Mouse (Mus musculus) limb, embryonic 14.5 days (tissue): ENCODE data around the gene Siglecf. TPM values are rescaled to one million over a fixed set of nuclear protein-coding genes. Genes with fewer than 3 reads are reported as not detected.
"Not testable (repeated sequence)": the region's sequence is repeated elsewhere in the genome, so short reads cannot be mapped to it uniquely, and the experiment has no call there.

ENCODE experiments used
- ATAC-seq: fragments of 200-750 bp; cut with Nextera tagmentation; 2 replicates; pipeline ENCODE4 v1.8.0; 2017; ENCODE audit warnings: low read depth, moderate number of reproducible peaks, moderate TSS enrichment; ENCODE audit not compliant: low FRiP score
- DNase-seq: peaks from one replicate; pipeline ENCODE4 v3.0.0-alpha.2; 2015; ENCODE audit warnings: low spot score
- H3K27ac ChIP-seq: fragments of 300-500 bp; sonication (generic); replicated peaks from 2 replicates; pipeline ENCODE4 v1.5.1; 2014; ENCODE audit warnings: low read depth, mild to moderate bottlenecking, low read length, moderate library complexity, mixed read lengths
- H3K27me3 ChIP-seq: fragments of 300-500 bp; sonication (generic); 2 replicates; pipeline ENCODE4 v1.6.1; 2014; ENCODE audit warnings: low read length, mixed read lengths; ENCODE audit not compliant: control insufficient read depth, insufficient read depth
- H3K36me3 ChIP-seq: fragments of 300-500 bp; sonication (generic); 2 replicates; pipeline ENCODE4 v1.6.1; 2014; ENCODE audit warnings: mild to moderate bottlenecking, low read length, moderate library complexity, mixed read lengths; ENCODE audit not compliant: control insufficient read depth, insufficient read depth
- H3K4me1 ChIP-seq: fragments of 300-500 bp; sonication (generic); 2 replicates; pipeline ENCODE4 v1.6.1; 2014; ENCODE audit warnings: antibody characterized with exemption, low read length, mixed read lengths; ENCODE audit not compliant: control insufficient read depth, insufficient read depth
- H3K4me2 ChIP-seq: fragments of 300-500 bp; sonication (generic); replicated peaks from 2 replicates; pipeline ENCODE4 v1.6.1; 2014; ENCODE audit warnings: low read depth, mild to moderate bottlenecking, low read length, moderate library complexity; ENCODE audit not compliant: severe bottlenecking
- H3K4me3 ChIP-seq: fragments of 300-500 bp; sonication (generic); replicated peaks from 2 replicates; pipeline ENCODE4 v1.5.1; 2014; ENCODE audit warnings: low read length
- H3K9ac ChIP-seq: fragments of 300-500 bp; sonication (generic); 2 replicates; pipeline ENCODE4 v1.6.1; 2014; ENCODE audit warnings: mild to moderate bottlenecking, low read depth, low read length, moderate library complexity; ENCODE audit not compliant: severe bottlenecking
- H3K9me3 ChIP-seq: fragments of 300-500 bp; sonication (generic); 2 replicates; pipeline ENCODE4 v1.6.1; 2016; ENCODE audit warnings: low read length; ENCODE audit not compliant: control insufficient read depth
- POLR2A ChIP-seq: fragments of 200-500 bp; IDR thresholded peaks from 2 replicates; pipeline ENCODE4 v1.8.0; 2012; ENCODE audit warnings: inconsistent platforms, mild to moderate bottlenecking, moderate library complexity, borderline replicate concordance; ENCODE audit not compliant: insufficient read depth, insufficient read length; ENCODE audit errors: extremely low read depth
- WGBS: fragments of 180-500 bp; shearing (Covaris S2); extraction: QIAGEN DNeasy Blood & Tissue Kit; methylation state at CpG from one replicate; pipeline ENCODE4 v1.1.7; 2014; 5-methylcytosine and 5-hydroxymethylcytosine counted together
- polyA plus RNA-seq, 2 experiments: library from polyadenylated mRNA; depleted of rRNA in 1 of 2; stranded (reverse) in 1 of 2; unstranded in 1 of 2; fragments of >200 nt; fragmentation: Nextera tagmentation in 1 of 2; extraction: Ambion mirVana in 1 of 2; gene quantifications; 2 replicates each; pipeline versions ENCODE4 v1.2.1 to v1.2.3; 2012 to 2014

The Siglecf gene
- polyA plus RNA-seq, 2 experiments: 0.19 to 0.28 TPM

- no peak for TF ChIP-seq POLR2A
- 63% methylated on average over 5 of the region's 5 CpGs for WGBS
- H3K4me3 ChIP-seq: no peak overlapping the region
- DNase-seq: no peak
- ATAC-seq: no peak
- H3K27me3 ChIP-seq: no peaks in the 10 kb centered on the region
- no peaks in the 10 kb centered on the region for H3K36me3 ChIP-seq
- no peaks in the 10 kb centered on the region for H3K9me3 ChIP-seq
- no peak overlapping the region for H3K9ac ChIP-seq
- H3K27ac ChIP-seq: no peak overlapping the region
- no peak overlapping the region for H3K4me2 ChIP-seq
- no peaks in the 10 kb centered on the region for H3K4me1 ChIP-seq
Measured at GRCm38 (mm10) chr7:43343191-43343590, 8.0 kb upstream of the Siglecf start.

GRCm38 (mm10) chr7:43344020-43344419 lies 7.1 kb upstream of the Siglecf start:
- H3K4me1 ChIP-seq: no peaks in the 10 kb centered on the region
- no peaks in the 10 kb centered on the region for H3K36me3 ChIP-seq
- H3K4me2 ChIP-seq: no peak overlapping the region
- WGBS: 65% methylated on average over 2 of the region's 2 CpGs
- H3K9ac ChIP-seq: no peak overlapping the region
- DNase-seq: no peak
- no peak for ATAC-seq
- no peak for TF ChIP-seq POLR2A
- no peaks in the 10 kb centered on the region for H3K9me3 ChIP-seq
- no peak overlapping the region for H3K27ac ChIP-seq
- no peaks in the 10 kb centered on the region for H3K27me3 ChIP-seq
- H3K4me3 ChIP-seq: no peak overlapping the region

- no peak overlapping the region for H3K4me3 ChIP-seq
- TF ChIP-seq POLR2A: no peak
- no peak overlapping the region for H3K9ac ChIP-seq
- DNase-seq: no peak
- H3K4me1 ChIP-seq: no peaks in the 10 kb centered on the region
- no peaks in the 10 kb centered on the region for H3K27me3 ChIP-seq
- no peaks in the 10 kb centered on the region for H3K9me3 ChIP-seq
- no peaks in the 10 kb centered on the region for H3K36me3 ChIP-seq
- H3K27ac ChIP-seq: no peak overlapping the region
- WGBS: 72% methylated on average over 4 of the region's 4 CpGs
- no peak for ATAC-seq
- no peak overlapping the region for H3K4me2 ChIP-seq
Measured at GRCm38 (mm10) chr7:43344491-43344890, 6.7 kb upstream of the Siglecf start.

GRCm38 (mm10) chr7:43346148-43346547 lies 5.0 kb upstream of the Siglecf start:
- Histone ChIP-seq H3K4me3 (no peak overlapping the region), H3K27ac (no peak overlapping the region), H3K36me3 (no peaks in the 10 kb centered on the region), H3K27me3 (no peaks in the 10 kb centered on the region), H3K4me2 (no peak overlapping the region), H3K9me3 (no peaks in the 10 kb centered on the region), H3K4me1 (no peaks in the 10 kb centered on the region), H3K9ac (no peak overlapping the region)
- DNase-seq (no peak), ATAC-seq (no peak)
- WGBS: 68% methylated on average over 4 of the region's 4 CpGs
- TF ChIP-seq POLR2A: no peak

- DNase-seq (no peak), ATAC-seq (no peak)
- Histone ChIP-seq H3K27ac (no peak overlapping the region), H3K27me3 (no peaks in the 10 kb centered on the region), H3K36me3 (no peaks in the 10 kb centered on the region), H3K9ac (no peak overlapping the region), H3K4me3 (no peak overlapping the region), H3K9me3 (no peaks in the 10 kb centered on the region), H3K4me1 (no peaks in the 10 kb centered on the region), H3K4me2 (no peak overlapping the region)
- no peak for TF ChIP-seq POLR2A
- 56% methylated on average over 1 of the region's 1 CpGs for WGBS
Measured at GRCm38 (mm10) chr7:43346571-43346970, 4.6 kb upstream of the Siglecf start.

DNA sequence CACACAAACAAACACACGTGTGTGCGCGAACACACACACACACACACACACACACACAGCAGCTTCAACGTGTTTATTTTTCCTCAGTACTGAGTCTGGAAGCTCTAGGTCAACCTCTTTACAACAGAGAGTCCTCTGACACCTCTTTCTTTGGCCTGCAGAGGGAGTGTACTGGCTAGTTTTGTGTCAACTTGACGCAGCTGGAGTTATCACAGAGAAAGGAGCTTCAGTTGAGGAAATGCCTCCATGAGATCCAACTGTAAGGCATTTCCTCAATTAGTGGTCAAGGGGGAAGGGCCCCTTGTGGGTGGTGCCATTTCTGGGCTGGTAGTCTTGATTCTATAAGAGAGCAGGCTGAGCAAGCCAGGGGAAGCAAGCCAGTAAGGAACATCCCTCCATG lies 1.5 kb upstream of the Siglecf start:
- H3K36me3 ChIP-seq, H3K27ac ChIP-seq, H3K9me3 ChIP-seq, H3K4me2 ChIP-seq, DNase-seq, H3K4me3 ChIP-seq, ATAC-seq, H3K4me1 ChIP-seq, H3K27me3 ChIP-seq, H3K9ac ChIP-seq: not testable (repeated sequence)
- WGBS: 71% methylated on average over 5 of the region's 5 CpGs
